Mouse (Mus musculus) ovary, adult 18-20 months (tissue): Measurements from ENCODE around the gene Gm20696.

Experiments used
- DNase-seq: peaks from one replicate; pipeline ENCODE4 v3.0.0; 2022; ENCODE audit warnings: low spot score, mixed read lengths

The Gm20696 gene

DNA sequence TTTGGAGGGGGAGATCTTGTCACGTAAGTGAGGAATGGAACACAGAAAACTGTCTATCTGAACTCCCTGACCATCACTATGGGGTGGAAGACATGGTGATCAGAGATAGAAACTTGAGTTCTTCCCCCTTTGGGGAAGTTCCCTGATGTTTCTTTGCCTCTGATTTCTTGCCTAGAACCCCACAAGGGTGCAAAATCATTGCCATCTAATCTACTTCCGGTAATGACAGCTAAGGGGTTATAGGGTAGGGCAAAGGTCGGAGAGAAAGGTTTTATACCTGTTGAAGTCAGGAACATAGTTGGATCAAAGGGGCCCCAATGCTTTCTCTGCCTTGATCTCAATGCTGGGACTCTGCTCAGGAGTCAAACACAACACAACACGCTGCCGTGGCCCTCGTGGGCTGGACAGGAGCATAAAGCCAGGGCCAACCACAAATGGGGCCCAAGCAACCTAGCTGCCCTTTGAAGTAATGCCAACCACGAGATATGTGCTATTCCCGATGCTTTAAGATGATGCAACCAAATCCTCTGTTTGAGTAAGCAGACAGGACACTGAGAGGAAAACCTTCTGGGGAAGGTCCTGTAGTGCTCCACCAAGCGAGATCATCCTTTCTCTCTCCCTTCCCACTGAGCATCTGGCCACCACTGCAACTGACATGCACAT is 307.4 kb downstream of the Gm20696 start:
- no peak for DNase-seq

DNA sequence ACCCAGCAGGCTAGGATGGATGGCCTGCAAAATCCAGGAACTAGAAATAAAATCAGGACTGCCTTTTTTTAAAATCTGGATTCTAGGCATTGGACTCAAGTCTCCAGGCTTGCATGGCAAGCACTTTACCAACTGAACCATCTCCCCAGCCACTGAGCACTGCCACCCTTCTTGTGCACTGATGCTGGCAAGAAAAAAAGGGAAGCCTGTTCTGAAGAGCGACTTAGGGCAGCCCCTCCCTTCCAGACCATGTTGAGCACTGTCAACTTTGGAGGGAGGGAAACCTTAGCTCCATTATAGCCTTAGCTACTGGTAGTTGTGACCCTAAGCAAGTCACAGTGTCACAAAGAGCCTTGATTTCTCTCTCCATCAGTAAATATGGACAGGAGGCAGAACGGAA is 308.7 kb downstream of the Gm20696 start:
- no peak for DNase-seq

DNA sequence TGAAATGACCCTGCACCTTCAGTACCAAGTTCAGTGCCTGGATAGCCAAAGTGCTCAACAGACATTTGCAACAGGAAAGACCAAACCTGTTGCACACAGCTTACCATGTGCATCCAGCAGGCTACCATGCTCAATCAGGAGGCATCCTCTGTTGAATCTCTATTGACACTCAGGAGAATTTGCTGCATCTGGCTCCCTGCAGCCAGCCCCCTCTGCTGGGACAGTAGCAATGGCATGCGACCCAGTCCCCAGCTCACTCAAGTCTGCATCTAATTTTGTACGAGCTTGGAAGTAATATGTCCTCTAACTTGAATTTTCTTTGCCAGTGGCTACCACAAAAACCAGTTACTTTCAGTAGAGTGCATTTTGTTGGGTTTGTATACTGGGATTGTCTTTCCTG is 312.3 kb downstream of the Gm20696 start:
- DNase-seq: no peak

GRCm38 (mm10) chr6:99353441-99353840 is 313.2 kb downstream of the Gm20696 start:
- DNase-seq: no peak

DNA sequence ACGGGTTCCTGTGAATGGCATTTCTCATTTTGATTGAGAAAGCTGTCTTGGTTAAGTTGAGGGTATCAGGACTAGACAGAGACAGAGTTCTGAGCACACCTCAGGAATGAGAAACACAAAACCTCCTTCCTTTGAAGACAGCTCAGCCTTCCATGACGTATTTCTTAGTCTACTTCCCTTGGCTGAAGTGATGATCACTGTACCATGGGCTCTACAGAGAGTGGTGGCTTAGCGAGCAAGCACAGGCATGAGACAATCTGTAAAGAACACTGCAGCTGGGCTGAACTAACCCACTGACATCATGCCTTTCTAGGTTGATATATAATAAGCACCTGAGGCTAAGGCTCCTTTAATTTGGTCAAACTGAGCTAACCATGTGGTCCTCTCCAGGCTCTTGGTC is 316.0 kb downstream of the Gm20696 start:
- DNase-seq: no peak

DNA sequence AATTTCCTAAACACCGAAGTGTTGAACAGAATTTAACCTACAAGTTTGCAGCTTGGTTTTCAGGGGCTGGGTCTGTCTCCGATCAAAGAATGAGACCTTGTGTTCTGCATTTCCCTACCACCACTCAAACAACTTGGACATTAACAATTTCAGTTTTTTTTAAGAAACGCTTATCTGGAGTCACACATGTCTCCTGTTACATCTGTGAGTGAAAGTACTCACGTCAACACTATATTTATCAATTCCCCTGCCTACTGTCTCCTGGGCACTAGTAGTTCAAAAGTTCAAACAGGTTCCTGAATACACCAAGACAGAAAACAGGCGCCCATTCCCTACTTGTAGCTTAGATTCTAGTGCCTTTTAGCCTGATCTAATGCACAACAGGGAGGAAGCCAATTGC is 316.4 kb downstream of the Gm20696 start:
- no peak for DNase-seq

DNA sequence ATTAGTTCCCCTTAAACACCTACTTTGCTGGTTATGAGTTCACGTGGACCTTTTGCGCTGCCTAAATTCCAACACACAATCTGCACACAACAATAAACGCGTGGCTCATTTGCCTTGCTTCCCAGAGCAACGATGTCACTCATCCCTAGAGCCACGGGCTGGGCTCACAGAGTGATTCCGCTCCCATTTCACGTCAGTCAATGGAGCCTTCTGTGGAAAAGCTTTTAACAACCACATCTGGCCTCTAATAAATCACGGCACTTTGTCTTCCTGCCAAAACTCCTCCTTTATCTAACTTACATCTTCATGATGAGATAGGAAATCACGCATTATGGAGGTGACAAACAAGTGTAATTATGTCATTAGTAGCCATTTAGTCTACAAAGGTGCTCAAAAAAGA is 318.8 kb downstream of the Gm20696 start:
- no peak for DNase-seq

DNA sequence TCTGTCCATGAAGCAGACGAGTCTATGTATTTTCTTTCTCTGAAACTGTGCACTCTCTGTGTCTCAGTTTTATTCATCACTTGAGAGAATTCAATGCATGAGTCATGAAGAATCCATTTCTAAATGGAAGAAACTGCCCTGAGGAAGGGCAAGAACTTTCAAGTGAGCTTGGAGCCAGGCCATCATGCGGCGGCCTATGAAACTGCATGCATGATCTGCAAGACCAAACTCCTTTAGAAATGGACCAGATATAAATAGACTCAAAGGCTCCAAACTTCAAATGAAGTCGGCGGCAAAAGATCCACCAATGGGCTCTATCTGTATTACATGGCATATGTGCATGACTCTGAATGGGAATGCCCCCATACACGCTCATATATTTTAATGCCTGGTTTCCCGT is 321.6 kb downstream of the Gm20696 start:
- DNase-seq: no peak

- no peak for DNase-seq
These were observed 322.2 kb downstream of the Gm20696 start for GRCm38 (mm10) chr6:99344357-99344756.

DNA sequence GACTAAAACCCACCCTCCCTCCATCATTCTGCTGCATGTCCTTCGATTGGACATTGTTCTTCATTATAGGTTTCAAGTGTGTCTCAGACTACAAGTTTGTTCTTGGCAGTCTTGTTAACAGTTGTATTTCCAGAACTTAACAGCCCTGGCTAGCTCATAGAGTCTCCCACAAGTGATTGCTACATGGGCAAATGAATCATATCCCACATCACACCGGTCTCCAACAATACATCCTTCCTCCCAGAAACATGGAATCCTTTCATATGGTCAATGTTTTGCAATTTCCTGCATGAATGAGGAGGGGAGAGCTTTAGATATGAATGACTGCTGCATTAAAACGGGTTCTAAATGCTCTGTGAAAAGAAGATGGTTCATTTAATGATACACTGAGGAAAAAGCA is 322.8 kb downstream of the Gm20696 start:
- no peak for DNase-seq

- DNase-seq: no peak
These were observed 324.2 kb downstream of the Gm20696 start for GRCm38 (mm10) chr6:99342416-99342815.

DNA sequence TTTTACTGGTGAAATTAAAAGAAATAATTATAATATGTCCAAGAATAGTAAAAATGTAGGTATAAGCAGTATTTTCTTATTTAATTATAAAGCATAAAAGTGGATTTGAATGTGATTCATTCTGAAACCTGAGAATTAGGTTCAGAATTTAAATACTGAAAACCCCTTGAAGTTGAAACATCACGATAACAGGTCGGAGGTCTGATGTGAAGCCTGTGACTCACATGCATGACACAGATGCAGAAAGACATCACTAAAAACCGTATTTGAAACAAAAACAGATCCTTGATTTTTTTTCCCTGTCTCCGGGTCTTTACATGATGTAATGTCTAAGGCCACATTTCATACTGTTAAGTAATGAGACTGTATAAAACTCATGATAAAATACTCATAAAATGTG is 325.7 kb downstream of the Gm20696 start:
- no peak for DNase-seq

GRCm38 (mm10) chr6:99339986-99340721 is 326.4 kb downstream of the Gm20696 start:
- DNase-seq: no peak

DNA sequence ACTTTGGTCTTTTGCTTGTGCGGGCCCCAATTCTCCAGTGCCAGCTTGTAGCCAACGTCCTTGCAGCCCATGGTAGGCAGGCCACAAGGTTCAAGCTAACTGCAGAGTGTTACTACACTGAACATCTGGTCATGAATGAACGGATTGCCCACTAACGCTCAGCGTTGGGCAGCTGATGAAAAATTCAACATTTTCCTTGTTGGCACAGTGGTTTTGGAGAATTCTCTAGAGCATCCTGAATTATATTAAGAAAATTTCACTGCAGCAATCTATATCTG is 327.3 kb downstream of the Gm20696 start:
- DNase-seq: no peak

GRCm38 (mm10) chr6:99338593-99339342 is 327.8 kb downstream of the Gm20696 start:
- no peak for DNase-seq

DNA sequence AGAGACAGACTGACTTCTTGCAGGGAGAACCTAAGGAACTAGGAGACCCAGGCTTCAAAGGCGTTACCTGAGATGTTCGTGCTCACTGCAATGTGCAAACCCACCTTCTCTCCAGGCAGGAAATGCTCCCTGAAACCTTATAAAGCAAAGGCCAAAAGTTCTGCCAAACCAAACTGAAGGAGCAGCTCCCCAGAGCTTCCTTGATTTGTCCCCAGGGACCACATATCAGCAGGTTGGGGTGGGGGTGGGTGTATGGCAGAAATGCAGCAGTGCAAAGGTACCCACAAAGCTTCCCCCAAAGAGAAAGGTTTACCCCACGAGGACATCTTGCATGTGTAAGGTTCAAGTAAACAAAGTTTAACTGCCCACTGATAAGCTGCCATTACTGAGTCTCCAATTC is 328.4 kb downstream of the Gm20696 start:
- DNase-seq: no peak

DNA sequence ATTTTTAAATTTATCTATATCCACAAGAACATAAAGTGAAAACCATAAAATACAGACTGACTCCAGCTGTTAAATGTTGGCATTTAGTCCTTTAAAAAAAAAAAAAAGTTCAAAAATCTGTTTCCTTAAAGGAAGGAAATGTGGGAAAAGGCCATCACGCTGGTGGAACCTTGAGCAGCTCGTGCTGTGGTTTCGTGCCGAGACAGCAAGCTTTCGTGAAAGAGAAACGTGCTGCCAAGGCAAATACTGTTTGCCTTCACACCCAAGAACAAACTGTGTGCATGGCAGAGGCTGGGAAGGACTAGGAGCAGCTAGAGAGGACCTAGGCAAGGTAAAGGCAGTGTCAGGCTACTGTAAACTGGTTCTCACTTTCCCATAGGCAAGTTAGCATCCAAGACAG is 329.0 kb downstream of the Gm20696 start:
- no peak for DNase-seq

- DNase-seq: no peak
These were observed 330.4 kb downstream of the Gm20696 start for GRCm38 (mm10) chr6:99336191-99336590.

GRCm38 (mm10) chr6:99335174-99335830 is 331.3 kb downstream of the Gm20696 start:
- DNase-seq: no peak

- no peak for DNase-seq
These were observed 332.3 kb downstream of the Gm20696 start for GRCm38 (mm10) chr6:99334255-99334654.

DNA sequence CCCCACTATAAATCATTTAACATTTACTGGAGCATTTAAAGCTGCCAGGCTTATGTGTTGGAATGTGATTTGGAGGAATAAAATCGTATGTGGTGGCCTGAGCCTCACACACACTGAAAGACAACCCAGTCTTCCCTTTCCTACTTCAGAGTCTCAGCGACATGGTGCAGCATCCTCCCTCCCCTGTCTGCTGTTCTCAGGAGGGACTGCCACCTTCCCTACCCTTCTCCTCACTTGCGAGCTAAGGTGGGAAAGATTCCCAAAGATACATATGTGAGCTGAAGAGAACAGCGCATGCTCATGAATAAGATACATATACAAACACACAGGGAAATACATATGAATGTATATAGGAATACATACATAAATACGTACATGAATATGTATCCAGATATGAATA is 333.5 kb downstream of the Gm20696 start:
- DNase-seq: no peak

GRCm38 (mm10) chr6:99330169-99330568 is 336.4 kb downstream of the Gm20696 start:
- DNase-seq: no peak

DNA sequence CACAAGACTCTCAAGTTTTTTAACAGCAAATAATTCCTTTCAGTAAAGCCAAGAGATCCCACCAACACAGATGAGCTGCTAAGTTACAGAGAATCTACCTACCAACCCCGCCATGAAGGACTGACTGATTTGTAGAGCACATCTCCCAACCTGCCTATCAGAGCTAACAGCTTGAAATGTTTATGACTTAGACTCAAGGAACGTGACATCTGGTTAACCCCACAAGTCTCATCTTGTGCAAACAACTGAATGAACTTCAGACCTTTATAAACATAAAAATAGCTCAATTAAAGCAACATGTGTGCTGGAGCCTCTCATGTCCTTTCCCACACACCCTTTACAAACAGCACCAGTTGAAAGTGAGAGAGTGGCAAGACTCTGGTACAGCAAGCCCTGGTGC is 338.0 kb downstream of the Gm20696 start:
- no peak for DNase-seq
